Mouse (Mus musculus) limb, embryonic 10.5 days (tissue): ENCODE data around the gene Apoa1. TPM values are rescaled to one million over a fixed set of nuclear protein-coding genes. Genes with fewer than 3 reads are reported as not detected.

Experiments
- DNase-seq: peaks from one replicate; pipeline ENCODE4 v3.0.0-alpha.2; 2017; ENCODE audit warnings: low spot score
- H3K27ac ChIP-seq: fragments of 300-500 bp; sonication (generic); 2 replicates; pipeline ENCODE4 v1.5.1; 2016; ENCODE audit warnings: mild to moderate bottlenecking
- H3K27me3 ChIP-seq: fragments of 300-500 bp; sonication (generic); 2 replicates; pipeline ENCODE4 v1.6.1; 2016; ENCODE audit warnings: low read depth, mild to moderate bottlenecking; ENCODE audit not compliant: poor library complexity, severe bottlenecking
- H3K36me3 ChIP-seq: fragments of 300-500 bp; sonication (generic); 2 replicates; pipeline ENCODE4 v1.6.1; 2016; ENCODE audit warnings: mild to moderate bottlenecking, moderate library complexity
- H3K4me1 ChIP-seq: fragments of 300-500 bp; sonication (generic); 2 replicates; pipeline ENCODE4 v1.6.1; 2016
- H3K4me3 ChIP-seq: fragments of 300-500 bp; sonication (generic); 2 replicates; pipeline ENCODE4 v1.5.1; 2016; ENCODE audit warnings: mild to moderate bottlenecking, moderate library complexity
- H3K9me3 ChIP-seq: fragments of 300-500 bp; sonication (generic); replicated peaks from 2 replicates; pipeline ENCODE4 v1.6.1; 2016; ENCODE audit warnings: mild to moderate bottlenecking
- WGBS: fragments of 180-500 bp; shearing (Covaris S2); methylation state at CpG from one replicate; pipeline ENCODE4 v1.1.7; 2016; 5-methylcytosine and 5-hydroxymethylcytosine counted together
- polyA plus RNA-seq: library from polyadenylated mRNA; unstranded; fragments of >200 nt; fragmentation: Nextera tagmentation; extraction: Ambion mirVana; gene quantifications from 2 replicates; pipeline ENCODE4 v1.2.1, GENCODE M21; 2016

Gene Apoa1
- polyA plus RNA-seq, 1 experiment from 2014 or later: 1.7 TPM

DNA sequence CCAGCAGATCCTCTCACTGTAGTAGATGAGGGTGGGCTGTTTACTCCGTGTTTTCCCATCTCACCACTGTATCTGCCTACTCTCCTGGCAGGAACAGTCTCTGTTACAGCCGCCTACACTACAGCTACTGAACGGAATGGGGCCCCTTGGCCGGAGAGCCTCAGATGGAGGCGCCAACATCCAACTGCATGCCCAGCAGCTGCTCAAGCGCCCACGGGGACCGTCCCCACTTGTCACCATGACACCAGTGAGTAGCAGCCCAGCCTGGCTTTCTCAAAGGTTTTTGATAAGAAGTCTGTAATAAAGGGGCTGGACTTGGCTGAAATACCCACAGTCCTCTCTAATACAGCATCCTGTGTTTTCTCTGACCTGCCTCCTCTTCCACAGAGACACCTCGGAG is 29.9 kb upstream of the Apoa1 start:
- DNase-seq: no peak
- 93% methylated on average over 9 of the region's 9 CpGs for WGBS
- no peak overlapping the region for H3K4me3 ChIP-seq
- H3K9me3 ChIP-seq: no peaks in the 10 kb centered on the region
- H3K27me3 ChIP-seq: no peaks in the 10 kb centered on the region
- H3K4me1 ChIP-seq: no peaks in the 10 kb centered on the region
- no peak overlapping the region for H3K27ac ChIP-seq
- H3K36me3 ChIP-seq: peaks cover 91% of the 10 kb centered on the region

DNA sequence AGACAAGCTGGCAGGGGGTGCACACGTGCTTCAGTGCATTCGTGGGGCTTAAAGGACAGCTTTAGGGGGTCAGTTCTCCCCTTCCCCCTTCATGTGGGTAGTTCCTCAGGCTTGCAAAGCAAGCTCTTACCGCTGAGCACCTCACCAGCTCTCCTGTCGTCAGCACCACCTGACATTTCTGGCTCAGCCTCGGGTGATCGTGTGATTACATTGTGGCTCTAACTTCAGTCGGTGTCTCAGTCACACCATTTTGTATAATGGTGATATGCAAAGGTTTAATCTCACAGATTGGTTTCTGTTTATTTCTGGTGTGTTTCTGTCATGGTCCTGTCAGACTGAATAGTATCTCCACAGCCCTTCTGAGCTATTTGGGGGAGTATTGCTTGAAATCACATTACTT is 29.4 kb upstream of the Apoa1 start:
- H3K4me3 ChIP-seq: no peak overlapping the region
- DNase-seq: no peak
- no peaks in the 10 kb centered on the region for H3K27me3 ChIP-seq
- WGBS: 91% methylated on average over 7 of the region's 7 CpGs
- H3K36me3 ChIP-seq: peaks cover 92% of the 10 kb centered on the region
- H3K9me3 ChIP-seq: no peaks in the 10 kb centered on the region
- no peak overlapping the region for H3K27ac ChIP-seq
- H3K4me1 ChIP-seq: no peaks in the 10 kb centered on the region

DNA sequence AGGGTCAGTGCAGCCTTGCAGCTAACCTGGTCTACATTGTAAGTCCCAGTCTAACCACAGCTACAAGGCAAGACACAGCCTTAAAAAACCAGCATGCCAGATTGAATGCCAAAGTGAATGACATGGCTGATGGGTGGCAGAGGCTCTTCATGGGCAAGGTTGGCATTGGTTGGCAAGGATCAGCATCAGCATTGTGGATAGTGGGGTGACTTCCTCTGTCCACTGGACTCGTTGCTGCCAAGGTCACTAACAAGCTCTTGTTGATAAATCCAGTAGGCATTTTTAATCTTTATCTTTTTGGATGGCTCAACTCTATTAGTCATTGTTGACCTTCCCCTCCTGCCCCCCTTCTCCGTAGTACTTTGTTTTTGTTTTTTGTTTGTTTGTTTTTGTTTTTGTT is 28.8 kb upstream of the Apoa1 start:
- no peaks in the 10 kb centered on the region for H3K9me3 ChIP-seq
- WGBS: 90% methylated on average over 2 of the region's 2 CpGs
- peaks cover 92% of the 10 kb centered on the region for H3K36me3 ChIP-seq
- H3K27ac ChIP-seq: no peak overlapping the region
- no peak overlapping the region for H3K4me3 ChIP-seq
- DNase-seq: no peak
- no peaks in the 10 kb centered on the region for H3K4me1 ChIP-seq
- H3K27me3 ChIP-seq: no peaks in the 10 kb centered on the region

DNA sequence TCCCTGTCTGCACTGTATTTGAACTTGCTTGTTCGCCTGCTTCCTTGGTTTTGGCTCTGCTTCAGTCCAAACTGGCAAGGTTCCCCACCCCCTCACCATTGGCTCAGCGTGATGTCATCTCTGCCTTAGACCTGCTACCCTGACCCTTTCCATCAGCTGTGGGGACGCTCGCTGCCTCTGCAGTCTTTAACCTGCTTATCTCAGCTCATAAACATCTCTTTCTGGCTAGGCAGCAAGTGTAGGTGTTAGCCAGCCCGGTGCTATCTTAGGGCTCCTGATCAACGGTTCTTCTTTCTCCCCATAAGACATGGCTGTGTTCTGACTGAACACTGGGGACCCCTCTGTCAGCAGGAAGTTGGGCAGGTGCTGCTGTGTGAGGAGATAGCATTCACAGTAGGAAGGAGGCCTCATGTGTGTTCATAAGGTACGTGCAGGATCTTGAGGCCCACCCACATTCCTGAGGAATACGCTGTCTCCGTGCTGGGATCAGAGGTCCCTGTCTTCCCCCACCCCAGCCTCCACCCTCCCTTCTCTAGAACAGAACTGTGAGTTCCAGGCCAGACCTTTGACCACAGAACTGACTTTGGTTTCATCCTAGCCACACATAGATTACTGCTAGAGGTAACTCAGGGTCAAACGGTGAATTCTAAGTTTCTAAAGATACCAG is 21.4 kb upstream of the Apoa1 start:
- H3K27ac ChIP-seq: peak overlapping the region; percentile 26; the same call in 1 of the 2 replicates
- H3K4me1 ChIP-seq: peaks cover 25% of the 10 kb centered on the region
- peaks cover 89% of the 10 kb centered on the region for H3K36me3 ChIP-seq
- H3K9me3 ChIP-seq: no peaks in the 10 kb centered on the region
- H3K27me3 ChIP-seq: no peaks in the 10 kb centered on the region
- 85% methylated on average over 10 of the region's 10 CpGs for WGBS
- no peak for DNase-seq
- H3K4me3 ChIP-seq: no peak overlapping the region

DNA sequence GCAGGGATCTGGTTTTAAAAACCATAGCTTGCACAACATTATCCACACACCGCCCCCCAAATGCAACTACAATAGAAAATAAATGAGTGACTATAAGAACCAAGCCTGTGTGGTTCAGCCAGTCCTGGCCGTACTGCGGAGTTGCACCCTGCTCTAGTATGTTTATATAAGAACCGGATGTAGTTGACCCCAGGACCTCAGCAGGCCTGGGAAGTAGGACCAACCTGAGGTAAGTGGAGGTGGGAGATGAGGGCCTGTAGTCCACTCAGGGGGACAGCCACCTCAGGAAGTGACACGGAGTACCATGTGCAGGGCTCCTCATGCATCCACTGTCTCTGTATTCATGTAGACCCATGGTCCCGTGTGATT is 20.9 kb upstream of the Apoa1 start:
- WGBS: 84% methylated on average over 6 of the region's 6 CpGs
- peaks cover 89% of the 10 kb centered on the region for H3K36me3 ChIP-seq
- H3K27ac ChIP-seq: peak overlapping the region; percentile 63; the same call in 1 of the 2 replicates
- H3K4me1 ChIP-seq: peaks cover 25% of the 10 kb centered on the region
- no peaks in the 10 kb centered on the region for H3K27me3 ChIP-seq
- DNase-seq: no peak
- no peaks in the 10 kb centered on the region for H3K9me3 ChIP-seq
- no peak overlapping the region for H3K4me3 ChIP-seq

DNA sequence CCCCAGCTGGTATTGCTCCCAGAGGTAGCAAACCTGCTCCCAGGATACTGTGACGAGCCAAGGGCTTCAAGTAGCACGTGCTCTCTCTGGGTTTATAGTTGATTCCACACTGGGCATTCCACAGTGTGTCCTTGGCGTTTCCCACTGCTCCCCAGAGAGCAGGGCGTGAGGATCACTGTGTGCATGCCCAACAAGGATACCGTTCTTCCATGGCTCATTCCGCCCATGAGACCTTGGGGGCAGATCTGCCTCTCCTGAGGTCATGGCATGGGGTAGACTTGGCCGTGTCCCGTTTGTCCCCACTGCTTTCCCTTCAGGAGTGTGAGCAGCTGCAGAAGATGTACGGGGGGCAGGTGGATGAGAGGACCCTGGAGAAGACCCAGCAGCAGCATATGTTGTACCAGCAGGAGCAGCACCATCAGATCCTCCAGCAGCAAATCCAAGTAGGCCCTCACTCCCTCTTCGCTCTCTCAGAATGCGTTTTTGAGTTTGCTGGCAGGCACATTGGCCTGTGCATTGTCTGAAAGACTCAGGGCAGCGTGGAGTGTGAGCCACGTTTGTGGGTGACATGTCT is 19.9 kb upstream of the Apoa1 start:
- Histone ChIP-seq H3K27ac (peak overlapping the region; percentile 66), H3K36me3 (peaks cover 92% of the 10 kb centered on the region), H3K9me3 (no peaks in the 10 kb centered on the region), H3K4me3 (no peak overlapping the region), H3K4me1 (peaks cover 25% of the 10 kb centered on the region), H3K27me3 (no peaks in the 10 kb centered on the region)
- WGBS: 86% methylated on average over 13 of the region's 13 CpGs
- peak; percentile 42 for DNase-seq

DNA sequence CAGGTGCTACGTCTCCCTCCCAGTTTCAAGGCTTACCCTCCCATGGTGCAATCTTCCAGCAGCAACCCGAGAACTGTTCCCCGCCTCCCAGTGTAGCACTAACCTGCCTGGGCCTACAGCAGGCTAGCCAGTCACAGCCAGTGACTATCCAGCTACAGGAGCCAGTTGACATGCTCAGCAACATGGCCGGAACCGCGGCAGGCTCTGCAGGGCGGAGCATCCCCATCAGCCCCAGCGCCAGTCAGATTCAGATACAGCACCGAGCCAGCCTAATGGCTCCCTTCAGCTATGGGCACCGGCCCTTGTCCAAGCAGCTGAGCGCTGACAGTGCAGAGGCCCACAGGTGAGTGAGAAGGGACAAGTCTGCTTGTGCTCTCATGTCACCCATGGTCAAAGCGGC is 17.9 kb upstream of the Apoa1 start:
- H3K4me1 ChIP-seq: peaks cover 29% of the 10 kb centered on the region
- no peak overlapping the region for H3K27ac ChIP-seq
- no peaks in the 10 kb centered on the region for H3K9me3 ChIP-seq
- H3K36me3 ChIP-seq: peaks cover 94% of the 10 kb centered on the region
- H3K27me3 ChIP-seq: no peaks in the 10 kb centered on the region
- WGBS: 91% methylated on average over 12 of the region's 12 CpGs
- H3K4me3 ChIP-seq: no peak overlapping the region
- DNase-seq: no peak

DNA sequence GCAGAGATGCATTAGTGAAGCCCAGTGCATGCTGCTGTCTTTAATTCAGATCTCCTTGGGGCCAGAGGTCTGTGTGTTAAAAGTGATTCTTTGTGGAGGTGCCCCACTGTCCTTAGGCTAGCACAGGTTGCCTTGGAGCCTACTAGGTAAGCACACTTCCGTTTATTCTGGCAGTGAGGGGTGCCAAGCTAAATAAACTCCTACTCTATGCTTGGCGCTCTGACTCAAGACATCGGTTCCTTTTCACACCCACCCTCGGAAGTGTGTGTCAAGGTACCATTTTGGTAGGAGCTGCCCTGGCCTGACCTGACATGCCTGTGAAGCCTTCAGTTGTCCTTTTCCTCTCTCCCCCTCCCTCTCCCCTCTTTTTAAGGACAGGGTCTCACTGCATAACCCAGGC is 14.1 kb upstream of the Apoa1 start:
- 93% methylated on average over 4 of the region's 4 CpGs for WGBS
- no peak overlapping the region for H3K27ac ChIP-seq
- peaks cover 65% of the 10 kb centered on the region for H3K36me3 ChIP-seq
- no peak for DNase-seq
- H3K4me1 ChIP-seq: peaks cover 18% of the 10 kb centered on the region
- no peaks in the 10 kb centered on the region for H3K27me3 ChIP-seq
- H3K4me3 ChIP-seq: no peak overlapping the region
- no peaks in the 10 kb centered on the region for H3K9me3 ChIP-seq

DNA sequence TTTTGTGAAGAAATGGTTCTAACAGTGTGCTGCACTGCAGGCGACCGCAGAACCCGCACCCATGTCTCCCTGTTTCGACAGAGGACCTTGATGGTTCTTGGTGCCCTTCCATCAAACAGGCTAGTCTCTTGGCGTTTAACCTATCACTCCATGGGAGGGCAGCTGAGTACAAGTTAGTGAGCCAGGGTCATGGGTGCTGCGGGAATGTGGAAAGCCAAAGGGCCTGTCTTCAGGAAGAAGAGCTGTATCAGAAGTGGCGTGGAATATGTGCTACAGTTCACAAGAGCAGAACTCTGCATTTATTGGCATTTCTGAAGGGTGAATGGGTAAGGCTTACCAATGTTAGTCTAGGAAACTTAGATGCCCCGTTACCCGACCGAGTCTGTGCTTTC is 13.4 kb upstream of the Apoa1 start:
- Histone ChIP-seq H3K9me3 (no peaks in the 10 kb centered on the region), H3K27ac (no peak overlapping the region), H3K4me3 (no peak overlapping the region), H3K4me1 (peaks cover 18% of the 10 kb centered on the region), H3K27me3 (no peaks in the 10 kb centered on the region), H3K36me3 (peaks cover 65% of the 10 kb centered on the region)
- DNase-seq: no peak
- WGBS: 96% methylated on average over 10 of the region's 10 CpGs

DNA sequence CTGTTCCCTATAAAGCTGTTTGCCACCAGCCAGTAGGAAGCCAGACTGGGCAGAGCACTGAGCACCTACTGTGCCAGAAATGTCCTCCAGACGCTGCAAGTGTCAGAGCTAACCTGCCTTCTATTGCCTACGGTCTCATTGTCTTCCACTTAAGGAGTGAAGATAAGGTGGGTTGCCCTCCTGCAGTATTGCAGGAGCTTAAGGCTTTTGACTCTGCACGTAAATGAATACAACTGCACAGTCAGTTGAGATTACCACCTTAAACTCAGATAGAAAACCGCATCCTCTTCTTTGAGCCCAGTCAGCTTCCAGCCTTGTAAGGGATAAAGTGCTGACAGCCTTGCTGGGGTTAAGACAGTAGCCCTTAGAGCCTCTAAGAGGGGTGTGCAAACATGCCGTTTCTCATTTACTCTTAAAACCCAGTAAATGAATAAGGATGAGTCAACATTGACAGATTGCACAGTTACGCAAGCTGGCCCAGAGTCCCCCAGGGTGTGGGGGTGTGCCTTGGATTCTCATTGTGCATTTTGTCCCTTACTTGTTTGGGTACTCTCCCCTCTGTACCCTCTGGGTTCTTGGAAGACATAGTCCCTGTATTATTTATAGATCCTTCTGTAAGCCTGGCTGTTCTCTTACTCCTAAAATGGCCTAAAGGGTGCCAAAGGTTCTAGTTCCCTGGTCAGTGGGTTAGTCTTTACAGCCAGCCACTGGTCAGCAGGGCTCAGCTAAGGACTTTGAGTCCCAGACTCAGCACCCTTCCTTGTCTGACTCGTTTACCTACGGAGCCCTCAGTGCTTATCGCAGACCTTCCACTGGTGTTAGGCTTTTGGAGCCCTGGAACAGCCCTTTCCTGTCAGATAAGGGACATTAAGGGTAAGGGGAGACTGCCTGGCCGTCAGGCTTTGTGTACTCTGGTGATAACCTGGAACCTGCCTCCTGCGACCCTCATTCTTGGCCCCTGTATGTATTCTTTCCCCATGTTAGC is 12.8 kb upstream of the Apoa1 start:
- H3K36me3 ChIP-seq: peaks cover 65% of the 10 kb centered on the region
- H3K27ac ChIP-seq: no peak overlapping the region
- WGBS: 83% methylated on average over 11 of the region's 11 CpGs

DNA sequence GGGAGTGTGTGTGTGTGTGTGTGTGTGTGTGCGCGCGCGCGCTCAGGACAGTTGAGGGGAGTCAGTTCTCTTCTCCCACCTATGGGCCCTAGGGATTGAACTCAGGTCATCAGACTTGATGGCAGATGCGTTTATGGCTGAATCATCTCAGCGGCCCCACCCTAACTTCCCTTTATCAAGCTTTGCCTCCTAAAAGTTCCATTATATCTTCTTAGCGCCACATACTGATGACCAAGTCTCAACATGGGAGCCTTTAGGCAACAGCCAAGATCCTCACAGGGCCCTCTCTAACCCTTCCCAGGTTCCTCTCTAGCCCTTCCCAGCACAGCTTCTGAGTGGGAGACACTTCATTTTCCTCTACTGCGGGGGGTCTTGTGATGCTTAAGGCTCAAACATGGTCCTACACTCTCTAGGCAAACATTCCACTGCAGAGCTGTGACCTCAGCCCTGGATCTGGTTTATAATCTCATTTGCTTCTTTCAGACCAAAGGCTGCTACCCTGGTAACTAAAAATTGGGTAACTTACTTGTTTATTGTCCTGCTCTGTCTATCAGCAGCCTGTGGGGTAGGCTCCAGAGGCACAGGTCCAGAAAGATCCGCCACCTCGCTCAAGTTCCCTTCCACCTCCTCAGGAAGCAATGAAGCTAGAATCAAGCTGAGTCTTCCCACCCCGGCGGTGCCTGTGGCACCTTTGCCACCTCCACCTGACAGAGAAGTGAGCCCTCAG is 11.5 kb upstream of the Apoa1 start:
- Histone ChIP-seq H3K36me3 (peaks cover 66% of the 10 kb centered on the region), H3K4me3 (no peak overlapping the region), H3K27ac (0 out of 2 replicates have a peak overlapping the region, but pooled peaks have one; percentile 11), H3K27me3 (no peaks in the 10 kb centered on the region), H3K9me3 (no peaks in the 10 kb centered on the region), H3K4me1 (peaks cover 18% of the 10 kb centered on the region)
- 93% methylated on average over 13 of the region's 13 CpGs for WGBS
- DNase-seq: no peak

More for the DNA sequence above, 12.8 kb upstream of the Apoa1 start:
- Histone ChIP-seq H3K4me1 (peaks cover 18% of the 10 kb centered on the region), H3K27me3 (no peaks in the 10 kb centered on the region), H3K4me3 (no peak overlapping the region), H3K9me3 (no peaks in the 10 kb centered on the region)
- no peak for DNase-seq

DNA sequence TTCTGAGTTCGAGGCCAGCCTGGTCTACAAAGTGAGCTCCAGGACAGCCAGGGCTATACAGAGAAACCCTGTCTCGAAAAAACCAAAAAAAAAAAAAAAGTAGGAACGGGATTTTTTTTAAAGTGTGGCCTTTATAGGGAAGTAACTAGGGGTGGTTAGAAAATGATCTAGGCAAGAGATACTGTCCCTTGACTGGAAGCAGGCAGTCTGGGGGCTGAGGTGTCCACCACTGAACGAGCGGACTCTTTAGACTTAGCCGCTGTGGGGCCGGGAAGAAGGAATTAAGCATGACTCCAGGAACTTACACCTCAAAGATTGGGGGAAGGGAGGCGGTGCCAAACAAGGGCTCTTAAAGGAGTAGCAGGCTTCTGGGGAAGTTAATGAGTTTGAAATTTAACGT is 10.2 kb upstream of the Apoa1 start:
- H3K9me3 ChIP-seq: no peaks in the 10 kb centered on the region
- H3K4me1 ChIP-seq: peaks cover 18% of the 10 kb centered on the region
- H3K27ac ChIP-seq: no peak overlapping the region
- no peak for DNase-seq
- H3K4me3 ChIP-seq: no peak overlapping the region
- H3K36me3 ChIP-seq: peaks cover 64% of the 10 kb centered on the region
- H3K27me3 ChIP-seq: no peaks in the 10 kb centered on the region
- 78% methylated on average over 9 of the region's 9 CpGs for WGBS
